Mouse (Mus musculus): ENCODE measurements around the gene Myo1b.

The Myo1b gene

GRCm38 (mm10) chr1:51728816-51729215 is 187.1 kb downstream of the Myo1b start:
- DNase-seq (ENCODE audit: low spot score): no peak

- peak; percentile 24 for DNase-seq (ENCODE audit: low spot score)
Observed at GRCm38 (mm10) chr1:51719897-51720673, 195.8 kb downstream of the Myo1b start.

GRCm38 (mm10) chr1:51710831-51711230 is 205.0 kb downstream of the Myo1b start:
- no peak for DNase-seq (ENCODE audit: low spot score)

- DNase-seq (ENCODE audit: low spot score): no peak
Observed at GRCm38 (mm10) chr1:51706106-51706505, 209.8 kb downstream of the Myo1b start.

GRCm38 (mm10) chr1:51704610-51705009 is 211.3 kb downstream of the Myo1b start:
- DNase-seq (ENCODE audit: low spot score): no peak
